Mouse (Mus musculus) spleen, adult 2 months (tissue): ENCODE results near the gene Mrps12. TPM values are rescaled to one million over a fixed set of nuclear protein-coding genes. Genes with fewer than 3 reads are reported as not detected.

Experiments used
- DNase-seq, 2 experiments: peaks; one replicate each; pipeline versions ENCODE4 v3.0.0 to v3.0.0-alpha.2; 2012 to 2021; ENCODE audit warnings: low spot score in 2 of 2, low read depth in 1 of 2
- H3K27ac ChIP-seq: fragments of 200-500 bp; 2 replicates; pipeline ENCODE4 v1.5.1; 2012; ENCODE audit warnings: low read length, inconsistent platforms; ENCODE audit not compliant: insufficient read depth
- H3K27me3 ChIP-seq: fragments of 200-500 bp; 2 replicates; pipeline ENCODE4 v1.6.1; 2012; ENCODE audit warnings: mild to moderate bottlenecking, moderate library complexity, low read length, inconsistent platforms; ENCODE audit not compliant: control insufficient read depth, insufficient read depth
- H3K36me3 ChIP-seq: fragments of 200-500 bp; 2 replicates; pipeline ENCODE4 v1.6.1; 2012; ENCODE audit warnings: mild to moderate bottlenecking, low read length, inconsistent platforms; ENCODE audit not compliant: control insufficient read depth, insufficient read depth
- H3K4me1 ChIP-seq: fragments of 200-500 bp; 2 replicates; pipeline ENCODE4 v1.6.1; 2011; ENCODE audit warnings: inconsistent platforms; ENCODE audit not compliant: control insufficient read depth, insufficient read depth, insufficient read length
- H3K4me3 ChIP-seq: fragments of 200-500 bp; 2 replicates; pipeline ENCODE4 v1.5.1; 2011; ENCODE audit warnings: mild to moderate bottlenecking, inconsistent platforms; ENCODE audit not compliant: insufficient read depth, insufficient read length; ENCODE audit errors: extremely low read depth
- CTCF ChIP-seq: fragments of 200-500 bp; IDR thresholded peaks from 2 replicates; pipeline ENCODE4 v1.5.1; 2011; ENCODE audit warnings: mild to moderate bottlenecking, inconsistent platforms; ENCODE audit not compliant: insufficient read depth, insufficient read length, insufficient replicate concordance; ENCODE audit errors: extremely low read depth
- POLR2A ChIP-seq: fragments of 200-500 bp; IDR thresholded peaks from 2 replicates; pipeline ENCODE4 v1.6.1; 2011; ENCODE audit warnings: low read depth, low read length, inconsistent platforms
- WGBS: fragments of 180-500 bp; shearing (Covaris S2); methylation state at CpG from one replicate; pipeline ENCODE4 v1.1.7; 2018; 5-methylcytosine and 5-hydroxymethylcytosine counted together
- polyA plus RNA-seq: library from polyadenylated mRNA; depleted of rRNA; stranded (reverse); fragments of >200 nt; gene quantifications from 2 replicates; pipeline ENCODE4 v1.2.3, GENCODE M21; 2012; rRNA removed

Mrps12 gene
- polyA plus RNA-seq, 1 experiment: 34.5 TPM

DNA sequence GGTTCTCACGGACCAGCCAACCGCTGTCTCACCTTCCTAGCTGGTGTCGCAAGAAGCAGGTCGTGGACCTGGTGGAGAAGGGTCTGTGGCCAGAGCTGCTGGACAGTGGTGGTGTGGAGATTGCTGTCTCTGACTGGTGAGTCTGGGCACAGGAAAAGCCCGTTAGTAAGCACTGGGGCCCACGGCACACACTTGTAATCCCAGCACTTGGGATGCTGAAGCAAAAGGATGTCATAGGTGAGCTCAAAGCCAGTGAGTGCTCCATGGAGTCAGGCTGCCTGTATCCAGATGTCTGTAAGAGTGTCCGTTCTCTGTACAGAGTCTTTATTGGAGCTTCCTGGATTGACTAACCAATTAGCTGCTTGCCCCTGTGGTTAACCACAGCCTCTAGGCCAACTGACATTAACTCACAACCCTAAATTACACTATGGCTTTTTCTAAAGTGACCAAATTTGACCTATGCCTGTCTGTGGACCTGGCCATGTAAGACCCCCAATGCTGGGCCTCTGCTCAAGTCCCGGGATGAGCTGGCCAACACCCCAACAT, 46.6 kb downstream of the Mrps12 start:
- no peak for DNase-seq
- Histone ChIP-seq H3K36me3 (no peaks in the 10 kb centered on the region), H3K27me3 (peaks cover 3% of the 10 kb centered on the region; the same call in 1 of the 2 replicates), H3K27ac (no peak overlapping the region), H3K4me1 (peaks cover 4% of the 10 kb centered on the region), H3K4me3 (no peak overlapping the region)
- WGBS: 54% methylated on average over 8 of the region's 8 CpGs
- TF ChIP-seq CTCF: no peak

- 21% methylated on average over 14 of the region's 14 CpGs for WGBS
- no peak for DNase-seq
- Histone ChIP-seq H3K4me1 (peaks cover 4% of the 10 kb centered on the region), H3K4me3 (no peak overlapping the region), H3K27ac (no peak overlapping the region), H3K27me3 (peaks cover 3% of the 10 kb centered on the region; the same call in 1 of the 2 replicates), H3K36me3 (no peaks in the 10 kb centered on the region)
- TF ChIP-seq CTCF (no peak), POLR2A (no peak)
Observed at GRCm38 (mm10) chr7:28694423-28694822, 47.2 kb downstream of the Mrps12 start.

DNA sequence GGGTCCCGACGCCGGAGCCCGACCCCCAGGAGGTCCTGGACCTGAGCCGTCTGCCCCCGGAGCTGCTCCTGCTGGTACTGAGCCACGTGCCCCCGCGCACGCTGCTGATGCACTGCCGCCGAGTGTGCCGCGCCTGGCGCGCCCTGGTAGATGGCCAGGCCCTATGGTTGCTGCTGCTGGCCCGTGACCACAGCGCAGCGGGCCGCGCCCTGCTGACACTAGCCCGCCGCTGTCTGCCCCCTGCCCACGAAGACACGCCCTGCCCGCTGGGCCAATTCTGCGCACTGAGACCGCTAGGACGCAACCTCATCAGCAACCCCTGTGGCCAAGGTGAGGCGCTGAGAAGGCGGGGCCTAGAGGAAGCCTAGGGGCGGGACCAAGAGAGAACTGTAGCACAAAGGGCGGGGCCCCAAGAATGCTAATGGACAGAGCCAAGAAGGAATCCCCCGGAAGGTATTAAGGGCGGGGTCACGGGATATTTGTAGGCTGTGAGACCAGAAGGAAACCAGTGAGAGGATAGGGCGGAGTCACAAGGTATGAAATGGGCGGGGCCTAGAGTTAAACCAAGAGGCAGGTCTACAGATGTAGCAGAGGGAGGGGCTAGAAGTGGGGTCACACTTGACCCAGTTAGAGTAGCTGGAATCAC, 48.2 kb downstream of the Mrps12 start:
- 3% methylated on average over 38 of the region's 38 CpGs for WGBS
- H3K36me3 ChIP-seq: no peaks in the 10 kb centered on the region
- TF ChIP-seq POLR2A (no peak), CTCF (no peak)
- peaks cover 3% of the 10 kb centered on the region; the same call in 1 of the 2 replicates for H3K27me3 ChIP-seq
- no peak overlapping the region for H3K27ac ChIP-seq
- peaks cover 4% of the 10 kb centered on the region for H3K4me1 ChIP-seq
- peak; percentile 65 for DNase-seq
- peak overlapping the region; percentile 45; the same call in 1 of the 2 replicates for H3K4me3 ChIP-seq

DNA sequence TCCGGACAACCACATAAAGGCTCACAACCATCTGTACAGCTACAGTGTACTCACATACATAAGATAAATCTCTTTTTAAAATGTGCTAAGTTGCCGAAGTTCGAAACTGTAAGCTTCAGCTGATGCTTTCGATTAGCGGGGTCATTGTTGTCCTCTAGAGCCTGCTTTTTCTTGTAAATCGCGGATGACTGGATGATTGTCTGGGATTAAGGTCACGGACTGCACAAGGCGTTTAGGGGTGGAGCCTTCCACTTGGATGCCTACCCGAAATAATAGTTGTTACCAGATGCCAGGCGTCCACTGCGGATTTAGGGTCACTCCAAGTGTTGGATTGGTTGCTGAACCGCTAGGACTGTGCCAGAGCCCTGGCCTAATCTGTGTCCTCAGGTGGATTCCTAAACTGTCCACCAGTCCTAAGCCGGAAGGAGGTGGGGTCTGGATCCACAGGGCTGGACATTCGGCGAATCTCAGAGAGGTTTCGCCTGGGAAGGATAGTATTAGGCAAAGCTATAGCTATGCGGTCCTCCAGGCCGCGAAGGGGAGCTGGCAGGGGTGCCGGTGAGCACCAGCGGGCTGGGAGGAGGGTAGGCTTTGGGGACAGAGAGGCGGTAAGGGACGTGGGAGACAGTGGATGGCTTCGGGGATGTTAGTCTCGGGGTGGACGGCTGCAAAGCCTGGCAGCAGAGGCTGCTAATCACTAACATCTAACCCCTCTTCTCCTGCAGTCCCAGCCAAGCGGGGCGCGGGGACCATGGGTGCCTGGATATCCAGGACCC, 48.9 kb downstream of the Mrps12 start, which contains the start of gene Fbxo27:
TSS of gene Fbxo27 (plus strand) at position 305 of the 776 bp plus-strand sequence.
- peak within 1 kb of the TSS; percentile 45; the same call in 1 of the 2 replicates for H3K4me3 ChIP-seq
- TF ChIP-seq CTCF (no peak), POLR2A (no peak)
- peaks cover 3% of the 10 kb centered on the region; the same call in 1 of the 2 replicates for H3K27me3 ChIP-seq
- WGBS: 55% methylated on average over 30 of the region's 30 CpGs
- no peak for DNase-seq
- H3K4me1 ChIP-seq: peaks cover 4% of the 10 kb centered on the region
- H3K27ac ChIP-seq: no peak within 1 kb of the TSS
- H3K36me3 ChIP-seq: no peaks in the 10 kb centered on the region

DNA sequence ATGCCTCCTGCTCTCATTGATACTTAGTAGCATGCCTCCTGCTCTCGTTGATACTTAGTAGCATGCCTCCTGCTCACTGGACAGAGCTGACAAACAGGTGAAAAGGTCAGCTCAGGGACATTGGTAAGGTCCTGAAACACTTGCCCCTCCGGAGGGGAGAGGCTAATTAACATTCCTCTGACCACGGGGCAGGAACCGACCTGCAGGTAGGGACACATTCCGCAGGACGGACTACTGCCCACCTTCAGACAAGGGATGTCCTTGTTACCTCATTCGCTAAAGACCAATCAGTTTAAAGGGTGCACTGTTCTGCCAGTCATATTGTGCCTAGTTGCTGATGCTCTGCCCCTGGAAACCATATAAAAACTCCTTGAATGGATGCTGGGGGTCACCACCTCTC, 50.5 kb downstream of the Mrps12 start:
- WGBS: 74% methylated on average over 7 of the region's 7 CpGs
- no peak for TF ChIP-seq POLR2A
- no peak for TF ChIP-seq CTCF
- H3K36me3 ChIP-seq: no peaks in the 10 kb centered on the region
- peaks cover 3% of the 10 kb centered on the region; the same call in 1 of the 2 replicates for H3K27me3 ChIP-seq
- no peak overlapping the region for H3K4me3 ChIP-seq
- DNase-seq: no peak
- H3K27ac ChIP-seq: no peak overlapping the region
- peaks cover 4% of the 10 kb centered on the region for H3K4me1 ChIP-seq

Other genes with a start within 250 kb of the Mrps12 start
- not detected in 2 replicates for gene Ifnl2, start 231.4 kb downstream of the Mrps12 start, polyA plus RNA-seq
- not detected in 2 replicates for gene Ifnl3, start 219.0 kb downstream of the Mrps12 start, polyA plus RNA-seq
- 3,549 and 8,446 TPM in 2 replicates for gene Sycn, start 200.9 kb downstream of the Mrps12 start, polyA plus RNA-seq
- gene Nccrp1, start 194.6 kb downstream of the Mrps12 start, polyA plus RNA-seq: 0.81 and 1.0 TPM in 2 replicates
- 48.2 and 68.2 TPM in 2 replicates for gene Samd4b, start 143.7 kb downstream of the Mrps12 start, polyA plus RNA-seq
- 13.2 and 17.6 TPM in 2 replicates for gene Pak4, start 143.6 kb downstream of the Mrps12 start, polyA plus RNA-seq
- gene Acp7, start 110.5 kb downstream of the Mrps12 start, polyA plus RNA-seq: not detected in 2 replicates
- 3.7 and 4.7 TPM in 2 replicates for gene Fbxo27, start 49.0 kb downstream of the Mrps12 start, polyA plus RNA-seq
- 5.9 and 7.6 TPM in 2 replicates for gene Fbxo17, start 25.0 kb downstream of the Mrps12 start, polyA plus RNA-seq
- gene Sars2, start 172 bp upstream of the Mrps12 start, polyA plus RNA-seq: 21.5 and 28.8 TPM in 2 replicates
- gene Ccer2, start 14.4 kb upstream of the Mrps12 start, polyA plus RNA-seq: not detected in 2 replicates
- 48.4 and 53.3 TPM in 2 replicates for gene Sirt2, start 24.9 kb upstream of the Mrps12 start, polyA plus RNA-seq
- 51.1 and 67.9 TPM in 2 replicates for gene Nfkbib, start 25.7 kb upstream of the Mrps12 start, polyA plus RNA-seq
- gene Rinl, start 47.1 kb upstream of the Mrps12 start, polyA plus RNA-seq: 35.4 and 36.4 TPM in 2 replicates
- 189 and 209 TPM in 2 replicates for gene Hnrnpl, start 66.7 kb upstream of the Mrps12 start, polyA plus RNA-seq
- gene Ech1, start 83.4 kb upstream of the Mrps12 start, polyA plus RNA-seq: 101 and 108 TPM in 2 replicates
- gene Lgals4, start 92.0 kb upstream of the Mrps12 start, polyA plus RNA-seq: 11.6 and 13.3 TPM in 2 replicates
- gene Lgals7, start 122.0 kb upstream of the Mrps12 start, polyA plus RNA-seq: 0.34 and 0.48 TPM in 2 replicates
- gene Capn12, start 139.6 kb upstream of the Mrps12 start, polyA plus RNA-seq: 0.13 and 0.14 TPM in 2 replicates
- 156 and 192 TPM in 2 replicates for gene Actn4, start 220.5 kb upstream of the Mrps12 start, polyA plus RNA-seq
- 218 and 234 TPM in 2 replicates for gene Eif3k, start 240.0 kb upstream of the Mrps12 start, polyA plus RNA-seq
- gene Map4k1, start 240.2 kb upstream of the Mrps12 start, polyA plus RNA-seq: 174 and 236 TPM in 2 replicates